Mouse (Mus musculus): ENCODE data around the gene Bola1. TPM values are rescaled to one million over a fixed set of nuclear protein-coding genes. Genes with fewer than 3 reads are reported as not detected.
"Not testable (repeated sequence)": the region's sequence is repeated elsewhere in the genome, so short reads cannot be mapped to it uniquely, and the experiment has no call there.

Gene Bola1
- total and polyA plus RNA-seq, 3 experiments = 29.6 to 95.5 (median 38.9) TPM

DNA sequence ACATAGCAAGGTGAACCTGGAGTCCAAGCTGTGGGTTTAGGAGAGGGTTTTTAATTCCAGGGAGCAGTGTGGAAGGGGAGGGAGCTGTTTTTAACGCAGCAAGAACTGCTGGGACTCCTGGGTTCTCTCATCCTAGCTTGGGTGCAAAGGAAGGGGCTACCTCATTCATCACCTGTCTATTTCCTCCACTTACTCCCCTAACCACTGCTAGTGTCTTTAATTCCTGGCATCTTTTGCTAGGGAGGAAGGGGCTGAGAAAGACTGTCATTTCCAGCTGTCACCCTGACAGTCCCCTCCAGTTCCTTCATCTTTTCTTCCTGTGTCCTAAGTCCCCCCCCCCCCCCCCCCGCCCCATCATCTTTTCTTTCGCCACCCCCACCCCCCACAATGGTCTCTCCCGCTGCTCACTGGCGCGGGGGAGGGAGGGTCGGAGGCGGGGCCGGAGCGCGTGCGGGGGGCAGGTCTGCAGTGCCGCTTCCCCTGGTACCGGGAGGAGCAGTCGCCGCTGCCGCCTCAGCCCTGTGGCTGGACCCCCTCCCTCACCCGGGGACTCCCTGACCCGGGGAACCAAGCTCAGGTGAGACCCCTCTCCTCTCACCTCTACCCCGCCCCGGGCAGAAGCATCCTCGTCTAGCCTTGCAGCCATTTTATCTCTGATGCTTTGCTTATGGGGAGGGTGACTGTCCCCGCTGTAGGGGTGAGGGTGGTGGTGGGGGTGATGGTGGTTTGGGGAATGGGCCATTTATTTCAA is 38.6 kb downstream of the Bola1 start, which contains the start of gene Sv2a:
Gene Sv2a, plus strand, starts transcription at position 425 of the 751 bp plus-strand sequence.
- peak; percentile 47 for DNase-seq

DNA sequence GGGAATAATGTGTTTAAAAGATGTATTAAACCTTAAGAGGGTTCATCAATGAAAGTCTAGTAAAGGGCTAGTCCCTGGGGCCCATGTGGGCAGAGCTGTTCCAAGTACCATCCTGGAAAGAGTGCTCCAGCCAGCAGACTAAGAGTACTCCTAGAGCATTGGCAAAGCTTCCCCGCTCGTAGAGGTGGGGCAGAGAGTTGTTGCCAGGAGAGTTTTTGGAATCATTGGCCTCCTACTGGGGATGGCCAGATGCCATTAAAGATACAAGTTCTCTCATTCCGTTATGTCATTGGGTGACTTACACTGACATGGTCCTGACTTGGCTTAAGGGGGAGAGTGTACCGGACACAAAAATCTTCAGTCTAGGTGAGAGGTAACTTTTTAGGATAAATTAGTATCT is 40.0 kb downstream of the Bola1 start:
- DNase-seq = peak; percentile 66

DNA sequence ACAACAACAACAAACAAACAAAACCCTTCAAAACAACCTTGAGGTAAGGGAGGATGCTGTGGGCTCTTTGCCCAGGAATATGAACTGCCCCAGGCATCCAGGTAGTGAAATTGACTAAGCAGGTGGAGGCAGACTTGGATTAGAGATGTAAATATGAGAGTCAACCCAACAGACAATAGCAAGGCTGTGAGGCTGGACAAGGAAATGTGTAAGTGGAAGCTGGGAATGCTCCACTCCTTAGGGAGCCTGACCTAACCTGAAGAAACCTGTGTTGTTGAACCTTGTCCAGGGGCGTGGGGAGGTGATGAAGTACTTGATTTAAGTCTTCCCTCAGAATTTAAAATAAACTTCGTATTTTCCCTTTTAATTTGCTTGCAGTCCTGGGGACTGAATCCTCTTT is 40.6 kb downstream of the Bola1 start:
- no peak for DNase-seq

DNA sequence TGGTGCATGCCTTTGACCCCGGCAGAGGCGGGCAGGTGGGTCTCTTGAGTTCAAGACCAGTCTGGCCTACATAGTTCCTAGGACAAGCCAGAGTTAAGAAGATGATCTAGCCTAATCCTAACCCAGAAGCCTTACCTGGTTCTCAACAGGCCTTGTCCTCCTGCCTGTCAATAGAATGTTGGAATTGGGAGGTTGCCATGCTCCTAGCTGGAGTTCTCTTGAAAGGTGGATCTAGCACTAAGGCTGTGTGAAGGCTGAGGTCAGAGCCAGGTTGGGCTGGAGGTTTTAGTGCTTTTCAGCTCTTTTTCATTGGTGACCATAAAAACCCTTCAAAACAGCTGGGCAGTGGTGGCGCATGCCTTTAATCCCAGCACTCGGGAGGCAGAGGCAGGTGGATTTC is 41.1 kb downstream of the Bola1 start:
- DNase-seq = no peak

DNA sequence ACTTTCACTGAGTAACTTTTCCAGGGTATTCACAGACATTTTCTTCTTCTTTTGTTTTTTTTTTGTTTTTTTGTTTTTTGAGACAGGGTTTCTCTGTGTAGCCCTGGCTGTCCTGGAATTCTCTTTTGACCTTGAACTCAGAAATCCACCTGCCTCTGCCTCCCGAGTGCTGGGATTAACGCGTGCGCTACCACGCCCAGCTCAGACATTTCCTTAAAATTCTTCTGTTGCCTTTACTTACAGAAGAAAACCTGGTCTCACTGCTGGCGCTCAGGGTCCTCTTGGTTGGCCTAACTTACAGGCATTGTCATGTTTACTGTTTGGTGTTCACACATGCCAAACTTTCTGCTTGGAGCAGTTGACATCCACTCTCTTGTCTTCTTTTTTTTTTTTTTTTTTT is 44.3 kb downstream of the Bola1 start:
- DNase-seq = no peak

DNA sequence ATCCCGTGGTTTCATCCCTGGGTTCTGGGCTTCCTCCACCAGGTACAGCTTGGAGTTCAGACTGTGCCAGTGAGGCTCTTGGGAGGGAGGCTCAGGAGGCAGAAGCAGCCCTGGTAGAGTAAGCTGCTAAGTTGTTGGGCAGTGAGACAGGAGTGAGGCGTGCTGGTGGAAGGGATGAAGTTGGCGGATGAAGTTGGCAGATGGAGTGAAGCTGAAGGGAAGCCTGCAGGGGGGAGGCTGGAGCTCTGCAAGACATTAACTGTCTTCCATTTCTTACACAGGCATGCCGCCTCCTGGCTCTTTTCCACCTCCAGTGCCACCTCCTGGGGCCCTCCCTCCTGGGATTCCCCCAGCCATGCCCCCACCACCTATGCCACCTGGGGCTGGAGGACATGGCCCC is 45.5 kb downstream of the Bola1 start:
- not testable (repeated sequence) for DNase-seq

DNA sequence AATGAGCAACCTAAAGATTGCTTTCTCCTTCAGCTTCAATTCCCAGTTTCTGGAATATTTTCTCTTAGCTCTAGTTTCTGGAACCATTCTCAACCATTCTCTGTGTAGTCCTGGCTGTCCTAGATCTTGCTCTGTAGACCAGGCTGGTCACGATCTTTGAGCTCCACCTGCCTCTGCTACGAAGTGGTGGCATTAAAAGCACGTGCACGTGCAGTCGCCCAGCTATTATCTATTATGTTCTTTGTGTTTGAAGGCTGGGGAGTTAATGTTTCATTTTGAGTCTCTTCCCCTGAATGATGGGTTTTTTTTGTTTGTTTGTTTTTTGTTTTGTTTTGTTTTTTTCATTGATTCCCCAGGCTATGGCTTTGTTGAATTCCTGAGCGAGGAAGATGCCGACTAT is 46.3 kb downstream of the Bola1 start:
- no peak for DNase-seq

DNA sequence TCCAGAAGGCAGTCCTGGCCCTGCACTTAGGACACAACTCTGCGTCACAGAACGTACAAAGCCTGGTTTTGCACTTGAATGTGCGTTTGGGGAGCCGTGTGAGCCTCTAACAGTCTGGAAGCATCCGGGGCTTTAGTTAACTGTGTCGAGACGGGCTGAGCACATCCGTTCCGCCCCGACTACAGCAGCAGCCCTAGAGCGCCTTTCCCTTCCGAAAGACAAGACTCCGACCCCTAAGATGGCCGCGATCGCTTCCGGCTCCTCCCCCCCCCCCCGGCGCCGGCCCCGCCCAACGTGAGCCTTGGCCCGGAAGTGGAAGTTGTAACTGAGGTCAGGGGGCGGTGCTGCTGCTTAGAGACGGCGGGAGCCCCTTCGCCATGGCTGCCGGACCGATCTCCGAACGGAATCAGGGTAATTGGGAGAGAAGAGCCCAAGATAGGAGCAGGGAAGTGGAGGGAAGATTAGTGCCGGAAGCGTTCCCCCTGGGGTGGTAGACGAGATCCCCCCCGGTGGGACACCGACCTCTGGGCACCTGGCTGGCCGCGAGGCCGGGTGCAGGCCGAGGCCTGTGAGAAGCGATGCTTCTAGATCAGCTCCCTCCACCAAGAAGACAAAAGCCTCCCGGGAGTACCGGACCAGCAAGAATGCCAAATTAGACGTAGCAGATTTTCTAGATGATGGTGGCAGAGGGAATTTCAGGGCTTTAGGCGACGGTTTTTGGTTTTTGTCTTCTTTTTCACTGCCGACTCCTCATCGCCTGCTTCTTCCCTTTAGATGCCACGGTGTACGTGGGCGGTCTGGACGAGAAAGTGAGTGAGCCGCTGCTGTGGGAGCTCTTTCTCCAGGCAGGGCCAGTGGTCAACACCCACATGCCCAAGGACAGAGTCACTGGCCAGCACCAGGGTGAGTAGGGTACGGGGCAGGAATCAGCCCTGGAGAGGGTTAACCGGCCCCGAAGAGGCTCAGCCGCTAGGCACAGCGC is 47.0 kb downstream of the Bola1 start, which contains the start of gene Sf3b4:
Gene Sf3b4, plus strand, starts transcription at position 136 of the 982 bp plus-strand sequence.
- DNase-seq = peak; percentile 92

DNA sequence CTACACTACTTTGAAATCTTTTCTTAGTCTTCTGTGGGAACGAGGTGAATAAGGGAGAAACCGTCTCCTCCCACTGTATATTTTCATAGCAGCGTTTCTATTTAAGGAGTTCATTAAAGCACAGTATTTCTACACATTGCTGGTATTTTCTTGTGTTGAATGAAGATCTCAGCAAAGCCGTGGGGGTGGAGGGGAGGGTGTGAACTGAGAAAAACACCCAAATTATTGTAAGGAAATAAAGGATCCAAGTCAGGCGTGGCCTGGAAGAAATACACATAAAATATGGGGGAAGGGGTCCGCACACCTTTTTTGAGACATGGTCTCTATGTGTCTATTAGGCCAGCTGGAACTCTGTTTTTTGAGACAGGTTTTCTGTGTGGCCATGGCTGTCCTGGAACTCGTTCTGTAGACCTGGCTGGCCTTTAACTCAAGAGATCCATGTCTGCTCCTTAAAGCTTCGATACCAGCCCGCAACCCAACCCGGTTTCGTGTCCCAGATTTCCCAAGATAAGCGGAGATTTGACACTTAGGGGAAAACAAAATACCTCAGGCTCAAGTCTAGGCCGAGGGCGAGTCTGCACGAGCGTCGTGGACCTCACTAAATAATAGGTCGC is 47.8 kb downstream of the Bola1 start:
- no peak for DNase-seq

DNA sequence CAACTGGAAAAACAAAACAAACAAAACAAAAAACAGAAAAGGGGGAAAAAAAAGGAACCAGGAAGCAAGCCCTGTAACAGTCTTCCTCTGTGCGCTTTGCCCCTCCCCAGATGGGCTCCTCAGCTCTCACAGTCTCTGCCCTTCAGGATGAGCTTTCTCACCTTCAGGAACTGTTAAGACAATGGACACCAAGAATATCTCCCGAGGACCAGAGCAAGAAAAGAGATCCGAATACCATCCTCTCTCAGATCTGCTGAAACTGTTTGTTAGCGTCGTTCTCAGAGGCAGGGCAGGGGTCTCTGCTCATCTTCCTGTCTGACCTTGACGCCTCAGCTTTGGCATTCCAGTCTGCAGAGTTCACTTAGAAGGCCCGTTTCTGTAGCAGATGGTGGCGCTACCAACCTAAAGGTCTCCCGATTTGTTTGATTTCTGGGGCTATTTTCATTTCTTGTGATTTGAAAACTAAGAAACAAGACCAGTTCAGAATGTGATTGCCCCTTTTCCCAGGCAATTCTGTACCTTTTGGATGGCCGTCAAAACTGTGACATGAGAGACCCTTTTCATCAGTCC is 48.4 kb downstream of the Bola1 start:
- peak; percentile 38 for DNase-seq

DNA sequence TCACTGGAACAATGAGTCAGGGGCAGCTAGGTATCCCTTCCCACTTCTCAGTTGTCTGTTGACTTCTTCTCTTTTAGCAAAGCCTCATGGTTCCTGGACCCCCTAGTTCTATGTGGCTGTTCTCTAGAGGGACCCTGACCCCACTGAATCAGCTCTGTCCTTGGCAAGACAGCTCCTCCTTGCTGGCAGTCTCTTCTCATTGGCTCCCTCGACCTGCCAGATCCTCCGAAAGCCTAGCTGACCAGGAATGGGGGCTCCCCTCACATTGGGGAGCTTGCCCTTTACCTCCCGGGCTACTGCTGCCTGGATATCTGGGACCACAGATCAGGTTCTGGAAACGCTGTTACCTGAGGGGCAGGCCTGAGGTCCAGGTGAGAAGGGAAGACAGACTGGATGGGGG is 49.2 kb downstream of the Bola1 start:
- DNase-seq = peak; percentile 73

DNA sequence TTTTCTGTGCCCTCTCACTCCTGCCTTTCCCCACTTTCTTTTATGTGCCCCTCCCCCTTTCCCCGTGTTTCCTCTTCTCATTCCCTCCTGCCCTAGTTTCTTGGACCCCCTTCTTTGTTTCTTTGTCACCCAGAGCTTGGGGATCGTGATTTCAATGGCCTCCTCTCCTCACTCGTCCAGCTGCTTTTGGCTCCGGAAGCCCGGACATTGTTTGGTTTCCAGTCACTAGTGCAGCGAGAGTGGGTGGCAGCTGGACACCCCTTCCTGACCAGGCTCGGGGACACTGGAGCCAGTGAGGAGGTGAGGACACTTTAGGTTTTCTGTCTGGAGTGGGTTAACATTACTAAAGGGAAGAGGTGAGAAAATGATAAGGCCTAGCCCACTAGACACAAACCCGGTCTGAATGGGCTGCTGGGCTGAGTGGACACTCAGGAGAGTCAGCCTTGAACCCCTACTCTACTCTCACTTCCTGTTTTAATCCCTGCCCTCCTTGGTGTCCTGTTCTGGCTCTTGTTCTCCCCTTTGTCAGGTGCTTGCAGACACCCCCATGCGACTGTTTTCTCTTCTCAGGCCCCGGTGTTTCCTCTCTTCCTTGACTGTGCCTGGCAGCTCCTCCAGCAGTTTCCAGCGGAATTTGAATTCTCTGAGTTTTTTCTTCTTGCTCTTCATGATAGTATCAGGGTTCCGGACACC is 50.9 kb downstream of the Bola1 start:
- no peak for DNase-seq

DNA sequence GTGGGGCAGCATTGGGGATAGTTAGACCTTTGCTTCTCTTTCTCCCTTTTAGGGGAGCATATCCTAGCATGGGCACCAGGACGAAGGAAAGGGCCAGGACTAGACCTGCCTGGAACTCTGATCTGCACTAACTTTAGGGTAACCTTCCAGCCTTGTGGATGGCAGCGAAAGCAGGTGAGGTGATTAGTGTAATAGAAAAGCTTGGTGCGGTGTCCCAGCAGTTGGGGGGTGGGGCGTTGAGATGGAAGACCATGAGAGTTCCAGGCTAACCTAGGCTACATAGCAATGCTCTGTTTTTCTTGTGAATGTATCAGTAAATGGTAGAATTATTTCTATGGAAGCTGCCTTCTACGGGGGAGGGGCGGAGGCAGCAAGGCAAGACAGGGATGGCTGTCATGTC is 56.5 kb downstream of the Bola1 start:
- no peak for DNase-seq

DNA sequence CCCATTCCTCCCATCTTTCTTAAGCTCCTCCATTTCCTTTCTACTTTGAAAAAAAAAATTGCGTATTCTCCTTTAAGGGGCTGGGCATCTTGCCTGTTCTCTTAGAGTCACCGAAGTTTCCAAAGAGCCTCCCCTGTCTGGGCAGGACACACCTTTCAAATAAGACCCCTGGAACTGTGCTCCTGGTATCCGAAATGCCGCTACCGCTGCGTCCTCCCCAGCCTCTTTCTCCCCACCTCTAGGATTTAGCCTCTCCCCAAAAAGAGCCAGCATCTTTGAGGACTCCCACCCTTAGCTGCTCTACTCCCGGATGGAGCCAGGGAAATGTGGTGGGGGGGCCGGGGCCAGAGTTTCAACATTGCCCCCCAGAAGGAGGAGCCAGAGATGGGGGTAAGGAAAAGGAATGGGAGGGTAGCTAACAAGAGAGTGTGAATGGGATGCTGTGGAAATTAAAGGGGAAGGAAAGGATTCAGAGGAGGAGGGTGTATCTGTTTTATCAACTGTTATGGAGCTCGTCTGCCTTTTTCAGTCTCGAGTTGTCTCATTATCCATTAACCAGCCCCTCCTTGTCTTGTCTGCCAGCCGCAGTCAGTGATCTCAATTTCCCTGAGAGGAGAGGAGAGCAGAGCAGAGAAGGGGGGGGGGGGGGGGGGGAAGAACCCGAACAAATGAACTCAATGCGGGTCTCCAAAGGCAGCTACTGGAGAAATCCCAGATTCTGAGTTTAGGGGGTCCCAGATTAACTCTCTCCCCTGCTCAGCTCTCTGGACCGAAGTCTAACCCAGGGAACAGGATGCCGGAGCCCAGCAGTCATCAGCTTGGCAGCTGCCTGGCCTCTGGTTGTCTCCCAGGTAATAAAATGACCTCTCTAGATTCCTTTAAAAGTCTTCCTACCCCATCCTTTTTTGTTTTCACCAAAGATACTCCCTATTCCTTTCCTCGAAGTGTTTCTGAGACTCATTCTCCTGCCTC is 57.4 kb downstream of the Bola1 start, which contains the start of gene Mtmr11:
Gene Mtmr11, plus strand, starts transcription at position 136 of the 972 bp plus-strand sequence.
- peak; percentile 62 for DNase-seq

DNA sequence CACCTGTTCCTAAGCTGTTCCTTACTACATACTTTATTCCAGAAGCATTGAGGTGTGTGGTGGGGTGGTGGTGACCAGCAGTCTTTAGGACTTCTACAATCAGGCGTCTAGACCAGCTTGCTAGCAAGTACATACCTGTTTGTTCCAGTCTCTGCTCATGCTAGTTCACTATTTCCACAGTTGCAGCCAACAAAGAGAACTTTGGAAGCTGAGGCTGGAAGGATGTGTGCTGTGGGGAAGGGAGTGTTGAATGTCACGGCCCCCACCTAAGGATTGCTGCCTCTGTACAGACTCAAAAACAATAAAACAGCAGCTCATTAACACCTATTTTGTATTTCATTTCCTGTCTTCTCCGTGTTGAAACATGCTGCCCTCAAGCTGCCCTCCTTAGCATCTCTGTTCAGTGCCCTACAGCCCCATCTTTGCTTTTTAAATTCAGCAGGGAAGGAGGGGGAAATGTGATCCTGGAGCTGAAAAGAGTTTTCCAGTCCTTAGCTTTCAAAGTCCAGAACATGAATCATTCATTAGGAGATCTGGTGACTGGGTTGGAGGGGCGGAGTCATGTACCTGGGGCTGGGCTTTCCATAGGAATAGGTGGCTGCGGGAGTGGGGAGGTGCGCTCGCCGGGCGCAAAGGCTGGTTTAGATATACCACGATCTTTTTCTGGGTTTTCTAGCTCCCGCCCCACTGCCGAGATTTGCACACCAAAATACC is 58.5 kb downstream of the Bola1 start:
- DNase-seq = peak; percentile 89

DNA sequence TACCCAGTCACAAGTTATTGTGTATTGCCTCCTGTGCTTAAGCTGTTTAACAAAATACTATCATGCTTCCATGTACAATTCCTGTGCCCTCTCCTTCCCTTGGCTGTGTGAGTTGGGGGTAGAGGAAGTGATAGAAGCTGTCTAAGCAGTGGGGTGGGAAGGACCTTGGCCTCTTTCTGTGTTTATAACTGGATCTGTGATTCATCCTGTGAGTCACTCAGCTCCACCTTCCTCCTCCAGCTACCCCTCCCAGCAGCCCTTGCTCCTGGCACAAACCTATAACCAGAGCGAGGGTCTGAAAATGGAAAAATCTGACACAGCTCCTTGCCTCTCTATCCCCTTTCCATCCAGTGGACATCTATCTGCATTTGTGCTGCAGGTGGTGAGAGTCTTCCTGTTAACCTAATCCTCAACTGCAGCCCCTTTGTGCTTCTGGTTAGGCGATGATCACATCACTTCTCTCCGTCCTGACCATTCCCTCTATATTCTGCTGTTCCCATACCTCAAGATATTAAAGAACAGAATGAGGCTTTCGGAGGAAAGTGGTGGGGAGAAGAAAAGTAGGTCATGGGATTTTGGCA is 59.2 kb downstream of the Bola1 start:
- peak; percentile 91 for DNase-seq

DNA sequence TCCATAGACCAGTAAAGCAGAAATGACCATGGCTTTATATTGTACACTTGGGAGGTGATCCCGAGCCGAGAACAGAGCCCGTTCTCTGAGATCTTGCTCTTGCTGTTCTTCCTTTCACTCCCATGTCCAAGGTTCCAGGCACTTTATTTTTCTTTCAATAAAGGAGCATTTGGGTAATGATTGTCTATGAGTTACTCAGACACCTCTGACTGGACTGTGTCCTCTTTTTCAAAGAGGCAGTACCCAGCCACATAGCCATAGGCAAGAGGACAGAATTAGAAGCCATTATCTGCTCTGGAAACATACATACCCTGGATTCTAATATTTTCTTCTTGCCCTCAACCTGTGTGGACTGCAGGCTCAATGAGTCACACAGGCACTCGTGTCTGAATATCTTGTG is 59.7 kb downstream of the Bola1 start:
- DNase-seq = no peak

DNA sequence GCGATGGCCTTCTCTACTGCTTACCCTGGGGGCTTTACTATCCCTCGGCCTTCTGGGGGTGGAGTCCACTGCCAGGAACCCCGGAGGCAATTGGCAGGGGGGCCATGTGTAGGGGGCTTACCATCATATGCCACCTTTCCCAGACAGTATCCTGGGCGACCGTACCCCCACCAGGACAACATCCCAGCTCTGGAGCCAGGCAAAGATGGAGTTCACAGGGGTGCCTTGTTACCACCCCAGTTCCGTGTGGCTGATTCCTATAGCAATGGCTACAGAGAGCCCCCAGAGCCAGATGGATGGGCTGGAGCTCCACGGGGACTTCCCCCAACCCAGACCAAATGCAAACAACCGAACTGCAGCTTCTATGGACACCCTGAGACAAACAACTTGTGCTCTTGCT is 64.0 kb downstream of the Bola1 start:
- no peak for DNase-seq

DNA sequence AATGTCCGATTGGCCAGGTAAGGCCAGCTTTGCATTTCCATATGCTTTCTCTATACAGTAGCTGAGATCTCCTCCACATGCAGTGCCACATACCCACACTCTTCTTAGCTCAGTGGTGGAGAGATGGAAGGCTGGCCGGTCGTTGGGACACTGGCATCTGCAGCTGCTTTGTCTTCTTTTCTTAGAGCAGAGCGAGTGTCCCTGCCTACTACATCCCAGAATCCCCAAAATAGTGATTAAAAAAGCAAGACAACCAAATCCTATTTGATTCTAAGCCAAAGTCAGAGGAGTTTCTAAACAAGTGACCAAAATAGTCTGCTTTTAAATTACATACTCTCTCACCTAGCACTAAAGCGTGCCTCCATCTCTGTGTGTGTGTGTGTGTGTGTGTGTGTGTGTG is 66.9 kb downstream of the Bola1 start:
- DNase-seq = no peak
